Mouse (Mus musculus) layer of hippocampus, postnatal 10 days (tissue): ENCODE data around the gene Rbm33. TPM values are rescaled to one million over a fixed set of nuclear protein-coding genes. Genes with fewer than 3 reads are reported as not detected.

Experiments
- DNase-seq, 2 experiments: peaks; one replicate each; pipeline ENCODE4 v3.0.0; 2021; ENCODE audit warnings: low spot score in 2 of 2
- total RNA-seq, 2 experiments: library from RNA; stranded (reverse); gene quantifications; 2 replicates each; pipeline ENCODE4 v1.2.3; 2021

The Rbm33 gene
- total RNA-seq, 2 experiments from 2014 or later = 53.5 to 69.9 TPM

DNA sequence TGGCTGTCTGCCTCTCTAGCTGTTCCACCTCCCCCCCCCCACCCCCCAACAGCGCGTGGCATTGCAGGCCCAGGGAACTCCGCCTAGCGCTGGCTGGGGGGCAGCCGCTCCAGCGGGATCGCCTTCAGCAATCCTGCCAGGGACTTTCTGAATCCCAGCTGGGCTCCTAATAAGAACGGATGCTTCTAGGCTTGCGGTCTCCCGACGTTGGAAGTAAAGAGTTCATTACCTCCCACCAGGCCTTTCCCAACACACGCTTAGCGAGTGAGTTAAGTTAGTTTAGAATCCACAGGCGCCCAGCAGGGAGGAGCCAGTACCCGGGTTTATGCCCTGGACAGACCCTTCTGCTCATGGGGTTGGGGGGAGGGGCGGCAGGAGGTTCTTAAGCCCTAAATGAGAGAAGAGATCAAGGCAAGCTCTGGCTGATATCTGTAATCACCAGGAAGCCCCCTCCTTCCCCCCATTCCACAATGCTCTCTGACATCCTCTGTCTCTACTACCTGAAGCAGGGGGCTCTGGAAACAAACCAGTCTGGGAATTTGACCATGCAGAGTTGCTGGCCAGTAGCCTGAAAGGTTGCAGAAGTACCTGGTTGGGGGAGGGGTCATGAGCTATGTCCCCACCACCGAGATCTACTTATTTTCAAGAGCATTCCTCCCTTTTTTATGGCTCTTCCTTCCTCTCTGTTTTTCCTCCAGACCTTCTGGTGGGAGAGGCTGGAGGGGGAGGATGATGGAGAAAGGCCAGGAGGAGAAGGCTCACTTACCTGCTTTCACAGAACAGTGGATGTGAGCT lies 143.8 kb downstream of the Rbm33 start:
- no peak for DNase-seq

DNA sequence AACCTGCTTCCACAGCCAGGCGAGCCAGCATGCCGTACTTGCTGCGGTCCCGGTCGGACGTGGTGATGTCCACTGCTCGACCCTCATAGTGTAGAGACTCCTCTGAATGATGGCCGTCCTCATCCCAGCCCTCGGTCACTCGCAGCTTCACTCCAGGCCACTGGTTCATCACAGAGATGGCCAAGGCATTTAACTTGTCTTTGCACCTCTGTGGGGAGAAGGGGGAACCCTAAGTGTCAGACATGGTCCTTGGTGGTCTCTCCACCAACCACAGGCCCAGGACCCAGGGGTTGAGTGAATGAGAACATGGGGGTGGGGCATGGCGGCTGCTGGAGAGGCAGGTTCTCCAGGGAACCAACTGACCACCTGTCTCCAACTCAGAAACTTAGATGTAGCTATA lies 144.5 kb downstream of the Rbm33 start:
- DNase-seq = no peak

DNA sequence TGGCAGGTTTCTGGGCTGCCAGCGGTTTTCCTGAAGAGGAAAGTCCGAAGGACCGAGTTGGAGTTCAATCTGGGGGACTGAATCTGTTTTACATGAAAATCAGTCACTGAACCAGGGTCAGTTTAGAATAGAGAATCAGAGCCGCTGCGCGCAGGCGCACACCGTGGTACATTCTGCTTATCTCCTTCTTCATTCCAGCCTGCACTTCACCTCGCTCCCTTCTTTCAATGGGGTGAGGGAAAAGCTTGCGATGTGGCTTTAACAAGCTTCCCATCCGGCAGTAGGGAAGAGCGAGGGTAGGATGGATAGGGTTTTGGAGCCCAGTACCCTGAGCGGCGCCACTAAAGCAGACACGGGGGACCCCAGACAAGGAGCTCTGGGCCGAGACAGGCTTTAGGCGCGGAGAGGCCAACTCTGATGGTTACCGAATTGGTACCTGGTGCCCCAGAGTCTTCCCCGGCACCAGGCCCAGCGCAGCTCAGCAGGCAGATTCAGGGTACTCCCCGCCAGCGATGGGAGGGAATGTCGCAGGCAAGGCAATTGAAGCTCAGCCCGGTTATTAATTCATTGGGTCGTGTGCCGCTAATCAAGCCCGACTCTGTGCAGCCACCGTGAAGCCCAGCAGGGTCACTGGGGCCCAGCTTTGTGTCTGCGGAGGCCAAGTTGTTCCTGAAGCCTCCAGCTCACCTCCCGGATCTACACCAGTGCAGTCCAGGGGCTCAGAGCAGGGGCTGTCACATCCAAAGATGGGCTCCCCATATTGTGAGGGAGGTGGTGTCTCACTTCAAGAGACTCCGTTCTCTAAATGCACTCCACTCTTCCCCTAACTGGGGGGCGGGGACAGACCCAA lies 146.0 kb downstream of the Rbm33 start:
- DNase-seq = no peak

DNA sequence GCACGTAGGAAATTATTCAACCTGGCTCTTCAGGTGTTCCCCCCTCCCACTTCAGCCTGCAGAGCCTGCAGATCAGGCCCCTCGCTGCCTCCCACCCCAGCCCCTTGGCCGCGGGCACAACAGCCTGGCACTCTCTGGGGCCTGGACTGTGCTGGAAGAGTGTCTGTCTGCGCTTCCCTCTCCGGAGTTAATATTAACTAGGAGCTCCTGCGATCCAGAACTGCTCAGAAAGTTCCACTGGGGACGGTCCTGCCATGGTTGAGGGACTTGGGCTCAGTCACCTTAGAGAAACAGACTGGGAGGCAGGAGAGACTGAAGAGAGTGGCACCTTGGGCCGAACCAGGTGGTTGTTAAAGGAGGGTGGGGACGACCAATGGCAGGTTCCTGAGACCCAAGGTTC lies 146.7 kb downstream of the Rbm33 start:
- DNase-seq = no peak

- DNase-seq = peak in 1 of 2 experiments; percentile 38
These were observed 147.6 kb downstream of the Rbm33 start for GRCm38 (mm10) chr5:28464361-28465098.

DNA sequence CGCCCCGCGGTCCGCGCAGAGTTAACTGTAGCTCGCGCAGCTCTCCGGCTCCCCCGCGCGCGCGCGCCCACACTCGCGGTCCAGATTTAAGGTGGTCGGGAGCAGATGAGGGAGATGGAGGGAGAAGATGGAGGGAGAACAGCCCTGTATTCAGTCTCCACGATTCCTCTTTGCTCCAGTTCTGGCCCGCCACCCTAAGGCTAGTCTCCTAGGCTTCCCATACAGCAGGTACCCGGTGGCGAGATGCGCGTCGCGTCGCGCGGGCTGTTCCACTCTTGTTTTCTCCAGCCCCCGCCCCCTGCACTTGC lies 148.1 kb downstream of the Rbm33 start:
- peak; percentile 45 to 67 for DNase-seq

DNA sequence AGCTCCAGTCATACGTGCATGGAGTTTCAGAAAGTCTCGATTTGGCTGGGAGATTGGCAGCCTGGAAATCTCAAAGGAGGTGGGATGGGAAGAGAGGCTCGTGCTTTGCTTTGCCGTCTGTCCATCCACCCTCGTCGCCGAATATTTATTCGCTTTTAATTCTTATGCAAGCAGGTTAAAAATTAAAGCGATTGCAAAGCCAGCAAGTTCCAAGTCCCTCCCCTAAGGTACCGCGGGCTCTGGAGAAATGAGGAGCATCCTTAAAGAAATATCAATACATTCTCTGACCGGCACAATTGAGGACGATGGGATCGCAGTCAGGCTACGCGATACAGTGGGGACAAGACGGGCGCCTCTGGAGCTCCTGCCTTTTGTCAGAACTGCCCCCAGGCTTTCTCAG lies 148.6 kb downstream of the Rbm33 start:
- DNase-seq = no peak

- DNase-seq = no peak
These were observed 149.4 kb downstream of the Rbm33 start for GRCm38 (mm10) chr5:28466351-28466750.

DNA sequence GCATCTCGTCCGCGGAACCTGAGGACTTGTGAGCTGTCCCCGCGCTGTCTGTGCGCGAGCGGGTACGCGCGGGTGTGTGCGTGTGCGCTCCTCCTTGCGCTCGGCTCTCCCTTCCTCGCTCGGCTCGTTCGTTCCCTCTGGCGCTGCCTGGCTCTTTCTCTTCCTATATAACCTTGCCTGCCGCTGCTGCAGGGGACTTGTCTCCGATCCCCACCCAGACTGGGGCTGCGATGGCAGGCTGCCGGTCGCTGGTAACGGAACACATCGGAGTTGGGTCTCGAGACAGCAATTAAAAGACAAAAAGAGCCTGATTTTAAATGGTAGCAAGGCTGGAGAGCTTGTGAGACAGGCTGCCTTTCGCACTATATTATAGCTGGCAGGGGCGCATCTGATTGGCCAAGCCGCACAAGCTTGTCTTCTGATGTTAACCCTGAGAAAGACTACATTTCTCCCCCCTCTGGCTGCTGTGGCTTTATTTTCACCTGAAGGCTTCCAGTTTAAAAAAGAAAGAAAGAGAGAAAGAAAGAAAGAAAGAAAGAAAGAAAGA lies 149.9 kb downstream of the Rbm33 start, which contains the start of gene Shh:
Shh (minus strand) TSS at position 497 of the 547 bp plus-strand sequence.
- DNase-seq = peak in 1 of 2 experiments; percentile 33

Other genes starting within 250 kb of the Rbm33 start
- 10 to 100 TPM; 82.7 to 88.7 TPM for gene Insig1, start 245.8 kb upstream of the Rbm33 start, total RNA-seq
- under 1 TPM; 0.11 to 0.14 TPM for gene En2, start 151.4 kb upstream of the Rbm33 start, total RNA-seq
- under 1 TPM; 0.14 to 0.22 TPM for gene Cnpy1, start 71.3 kb upstream of the Rbm33 start, total RNA-seq
- gene Shh, start 150.1 kb downstream of the Rbm33 start, total RNA-seq = 1 to 10 TPM in 1 of 2 experiments, under 1 TPM in 1; 0.94 to 1.1 TPM